Mouse (Mus musculus) cerebellum, postnatal 4 days (tissue): ENCODE data around the gene S100a4.
A peak's percentile ranks its signal among the peaks of the same experiment; 100 is the strongest.

Source experiments
- DNase-seq, 2 experiments: peaks; one replicate each; pipeline ENCODE4 v3.0.0; 2022; ENCODE audit warnings: low spot score in 2 of 2, mixed read lengths in 1 of 2

S100a4 gene

DNA sequence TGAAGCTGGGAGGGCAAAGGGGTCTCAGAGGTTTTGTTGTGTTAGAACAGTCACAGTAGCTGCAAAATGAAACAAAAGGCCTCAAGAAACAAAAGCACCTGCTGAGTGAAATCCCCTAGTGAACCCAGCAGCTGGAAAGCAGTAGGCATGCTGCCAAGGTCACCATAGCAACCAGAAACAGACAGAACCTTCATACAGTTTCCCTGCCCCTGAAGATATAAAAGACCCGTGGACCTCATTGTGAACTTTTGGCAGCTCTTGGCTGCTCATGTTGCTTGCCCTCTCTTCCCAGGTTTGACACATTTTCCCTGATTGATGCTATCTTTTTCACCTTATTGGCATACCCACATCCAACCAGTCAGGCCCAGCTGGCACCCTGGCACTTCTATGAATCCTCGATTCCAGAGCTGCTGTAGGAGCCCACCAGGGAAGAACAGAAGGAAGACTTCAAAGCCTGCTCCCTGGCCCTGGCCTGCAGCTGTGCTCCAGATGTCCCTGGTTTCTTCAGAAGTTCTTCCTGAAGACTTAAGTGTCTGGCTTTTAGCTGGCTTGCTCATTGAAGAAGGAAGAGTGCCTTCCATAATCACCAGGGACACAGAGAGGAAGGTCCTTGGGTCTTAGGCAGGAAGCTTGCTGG, 20.0 kb downstream of the S100a4 start:
- peak in 1 of 2 experiments; percentile 47 for DNase-seq

DNA sequence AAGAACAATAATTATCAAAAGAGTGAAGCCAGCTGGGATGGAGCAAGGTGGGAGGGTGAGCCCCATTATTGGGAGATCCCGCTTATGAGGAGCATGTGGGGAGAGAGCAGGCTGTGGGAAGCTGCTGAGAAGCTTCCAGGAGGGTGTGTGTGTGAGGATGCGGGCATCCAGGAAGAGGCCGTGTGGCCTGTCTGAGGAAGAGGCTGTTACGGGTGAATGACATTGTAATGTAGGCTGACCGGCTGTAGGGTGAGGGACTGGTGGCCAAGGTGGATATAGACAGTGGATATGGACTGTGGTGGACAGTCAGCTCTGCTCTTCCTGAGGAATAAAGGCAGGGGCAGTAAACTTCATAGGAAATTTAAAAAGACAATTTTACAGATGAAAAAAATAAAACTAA, 21.9 kb downstream of the S100a4 start:
- DNase-seq, result no peak

DNA sequence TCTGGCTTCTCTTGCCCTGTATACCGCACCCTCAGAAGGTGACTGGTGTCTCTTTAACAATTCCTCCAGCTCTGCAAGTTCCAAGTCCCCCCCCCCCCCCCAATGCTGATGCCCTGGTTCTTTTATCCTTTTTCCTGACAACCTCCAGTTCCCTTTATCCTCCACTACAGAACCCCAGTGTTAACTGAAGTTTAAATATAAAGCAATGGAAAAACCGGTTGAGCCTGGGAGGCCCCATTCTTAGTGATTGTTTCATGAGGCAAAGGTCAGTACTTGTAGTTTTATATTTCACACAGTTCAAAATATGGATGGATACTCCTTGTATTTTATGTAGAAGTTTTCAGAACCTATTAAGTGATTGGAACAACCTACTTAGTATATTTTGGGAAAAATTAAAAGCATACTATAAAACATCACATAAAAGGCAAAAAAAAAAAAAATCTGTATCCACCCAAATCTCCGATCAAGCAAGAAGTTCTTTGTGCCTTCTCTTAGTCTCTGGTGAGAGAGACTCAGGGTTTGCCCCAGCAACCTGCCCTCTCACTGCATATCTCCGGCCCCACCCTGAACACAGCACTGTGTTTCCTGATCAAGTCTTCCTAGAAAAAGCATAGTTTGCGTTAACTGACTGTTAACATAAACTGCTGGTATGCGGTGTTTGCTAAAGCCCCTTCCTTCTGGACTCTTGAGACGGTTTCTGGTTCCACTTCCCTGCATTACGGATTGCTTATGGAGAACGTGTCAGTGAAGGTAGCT, 22.9 kb downstream of the S100a4 start:
- no peak for DNase-seq

DNA sequence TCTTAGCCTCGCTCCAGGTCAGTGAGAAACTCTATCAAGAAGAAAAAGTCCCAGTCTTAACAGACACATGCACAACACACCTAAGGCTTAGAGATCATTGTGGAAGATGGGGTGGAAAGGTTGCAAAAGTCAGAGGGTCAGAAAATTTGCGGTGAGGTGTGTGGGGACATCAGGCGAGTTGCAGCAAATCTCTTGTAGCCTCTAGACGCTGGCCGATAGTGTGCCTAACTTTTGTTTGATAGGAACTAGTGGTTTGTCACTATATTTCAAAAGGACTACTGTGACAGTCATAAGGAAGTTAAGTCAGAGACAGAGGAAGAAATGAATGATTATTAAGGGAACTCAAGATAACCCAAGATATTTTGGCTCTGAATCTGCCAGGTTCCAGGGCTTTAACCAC, 23.8 kb downstream of the S100a4 start:
- no peak for DNase-seq

DNA sequence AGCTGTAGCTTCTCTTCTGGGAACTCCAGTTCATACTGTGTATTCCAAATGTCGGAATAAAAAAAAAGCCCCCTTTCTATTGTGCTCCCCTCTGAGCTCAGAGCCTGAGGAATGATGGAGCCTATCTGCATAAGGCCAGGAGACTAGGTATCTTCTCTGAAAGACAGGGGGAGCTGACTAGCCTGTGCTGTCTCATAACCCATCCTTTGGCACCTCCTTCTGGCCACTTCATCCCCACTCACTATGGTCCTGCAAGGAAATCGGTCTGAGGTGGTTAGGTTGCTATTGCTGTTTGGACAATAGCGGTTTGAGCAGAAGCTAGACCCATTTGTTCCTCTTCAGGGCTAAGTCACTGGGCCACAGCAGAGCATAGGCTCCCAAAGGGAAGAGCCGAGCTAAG, 24.2 kb downstream of the S100a4 start:
- DNase-seq, result no peak

DNA sequence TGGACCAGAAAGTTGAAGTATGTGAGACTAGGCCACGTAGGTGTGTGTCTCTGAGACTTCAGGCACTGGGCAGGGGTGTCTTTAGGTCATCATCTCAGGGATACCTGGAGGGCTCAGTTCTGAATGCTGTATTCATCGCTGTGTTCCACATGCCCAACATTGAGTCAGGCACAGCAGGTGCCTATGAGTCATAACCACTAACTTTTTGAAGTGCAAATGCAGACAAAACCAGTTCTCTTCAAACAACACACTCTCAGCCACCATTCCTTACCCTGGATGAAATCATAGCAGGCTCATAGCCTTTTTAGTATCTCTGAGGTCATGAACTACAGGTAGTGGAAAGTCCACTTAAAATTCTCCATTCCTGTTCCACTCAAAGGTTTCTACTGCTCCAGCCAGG, 25.7 kb downstream of the S100a4 start:
- no peak for DNase-seq

DNA sequence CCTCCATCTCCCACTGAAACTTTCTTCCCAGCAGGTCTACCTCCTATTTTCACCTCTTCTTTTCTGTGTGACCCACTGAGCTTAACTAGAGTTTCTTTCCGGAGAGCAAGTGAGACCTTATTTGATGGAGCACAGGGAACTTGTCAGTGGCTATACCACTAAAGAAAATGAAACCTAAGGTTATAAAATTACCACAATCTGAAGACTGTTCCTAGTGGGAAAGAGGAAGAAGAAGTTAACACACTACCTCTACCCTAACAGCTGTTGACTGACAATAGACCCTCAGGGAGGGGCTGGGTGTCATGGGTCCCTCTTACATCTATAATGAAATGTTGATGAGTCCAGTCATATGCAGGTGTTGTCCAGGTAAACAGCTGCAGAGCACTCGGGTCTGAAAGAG, 28.4 kb downstream of the S100a4 start:
- no peak for DNase-seq

DNA sequence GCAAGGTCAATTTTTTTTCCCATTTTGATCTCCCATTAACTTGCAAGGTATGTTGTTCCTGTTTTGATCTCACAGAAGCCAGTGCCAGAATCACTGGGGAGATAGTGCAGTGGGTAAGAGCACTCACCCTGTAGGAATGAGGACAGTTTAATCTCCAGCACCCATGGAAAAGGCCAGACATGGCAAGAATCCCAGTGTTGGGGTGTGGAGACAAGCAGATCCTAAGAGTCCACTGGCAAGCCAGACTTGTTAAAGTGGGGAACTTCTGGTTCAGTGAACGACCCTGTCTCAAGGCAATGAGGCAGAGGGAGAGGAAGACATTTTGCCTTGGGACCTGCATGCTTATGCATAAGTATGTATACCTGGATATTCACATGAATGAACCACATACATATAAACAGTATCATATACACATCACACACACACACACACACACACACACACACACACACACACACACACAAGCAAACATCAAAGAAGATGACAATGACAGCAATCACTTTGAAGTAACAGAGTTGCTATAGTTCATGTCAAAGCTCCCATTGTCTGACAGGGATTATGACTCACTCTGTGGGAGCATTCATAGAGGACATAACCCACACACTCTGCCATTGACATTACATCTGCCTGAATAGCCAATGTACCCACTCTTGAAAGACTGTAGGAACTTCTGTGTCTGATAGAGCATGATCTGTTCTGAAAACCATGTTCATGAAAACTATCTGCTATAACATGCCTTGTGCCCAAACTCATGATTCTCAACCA, 35.1 kb downstream of the S100a4 start:
- no peak for DNase-seq

DNA sequence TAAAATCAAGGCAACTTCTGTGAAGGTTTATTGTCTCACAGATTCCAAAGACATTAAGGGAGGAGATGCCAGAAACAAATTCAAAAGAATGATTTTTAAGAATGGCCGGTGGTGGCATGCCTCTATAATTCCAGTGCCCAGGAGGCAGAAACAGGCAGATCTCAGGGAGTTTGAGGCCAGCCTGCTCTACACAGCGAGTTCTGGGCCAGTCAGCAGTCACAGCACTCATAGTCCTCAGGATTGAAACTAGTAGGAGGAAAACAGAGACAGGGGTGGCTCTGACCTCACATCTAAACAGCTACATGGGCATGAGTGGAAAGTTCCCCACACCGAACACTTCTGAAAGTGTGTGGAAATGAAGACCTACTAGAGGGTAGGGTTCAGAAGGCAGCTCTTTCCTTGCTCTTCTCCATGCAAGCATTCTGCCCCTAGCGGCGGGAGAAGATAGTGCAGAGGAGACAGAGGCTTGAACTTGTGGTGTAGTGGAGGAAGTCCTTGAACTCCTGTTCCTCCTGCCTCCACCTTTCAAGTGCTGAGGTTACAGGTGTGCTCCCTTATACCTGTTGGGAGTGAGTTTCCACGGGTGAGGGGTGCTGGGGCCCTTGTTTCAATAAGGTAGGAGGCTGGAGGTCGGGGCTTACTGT, 36.1 kb downstream of the S100a4 start:
- DNase-seq, result no peak

DNA sequence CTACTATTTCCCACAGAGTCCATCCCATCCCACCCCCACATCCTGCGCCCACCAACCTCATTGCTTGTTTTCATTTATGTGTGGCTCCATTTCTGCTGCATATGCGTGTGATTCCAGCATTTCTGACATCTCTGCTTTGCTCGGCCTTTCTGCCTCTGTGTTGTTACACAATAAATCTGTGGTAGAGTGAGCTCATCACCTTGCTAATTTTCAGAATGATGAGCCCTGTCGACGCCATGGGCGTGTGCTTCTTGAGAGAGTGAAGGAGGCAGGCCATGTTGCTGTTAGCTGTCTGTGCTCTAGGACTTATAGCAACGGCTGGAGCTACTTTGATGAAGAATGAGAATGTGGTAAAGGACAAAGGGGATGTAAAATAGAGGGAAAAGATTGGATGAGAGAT, 37.4 kb downstream of the S100a4 start:
- DNase-seq, result no peak

DNA sequence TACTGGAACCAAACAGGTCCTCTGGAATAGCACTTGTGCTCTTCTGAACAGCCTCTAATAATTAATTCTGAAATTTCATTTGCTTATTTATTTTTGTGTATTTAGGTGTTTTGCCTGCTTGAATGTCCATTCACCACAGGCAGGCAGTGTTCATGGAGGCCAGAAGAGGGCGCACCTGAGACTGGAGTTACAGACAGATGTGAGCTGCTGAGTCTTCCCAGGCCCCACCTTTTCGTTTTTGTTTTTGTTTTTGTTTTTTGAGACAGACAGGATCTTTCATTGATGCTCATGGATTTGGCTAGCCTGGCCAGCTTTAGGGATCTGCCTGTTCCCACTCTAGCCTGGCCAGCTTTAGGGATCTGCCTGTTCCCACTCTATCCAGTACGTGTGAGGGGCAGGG, 40.6 kb downstream of the S100a4 start:
- peak in 1 of 2 experiments; percentile 34 for DNase-seq

DNA sequence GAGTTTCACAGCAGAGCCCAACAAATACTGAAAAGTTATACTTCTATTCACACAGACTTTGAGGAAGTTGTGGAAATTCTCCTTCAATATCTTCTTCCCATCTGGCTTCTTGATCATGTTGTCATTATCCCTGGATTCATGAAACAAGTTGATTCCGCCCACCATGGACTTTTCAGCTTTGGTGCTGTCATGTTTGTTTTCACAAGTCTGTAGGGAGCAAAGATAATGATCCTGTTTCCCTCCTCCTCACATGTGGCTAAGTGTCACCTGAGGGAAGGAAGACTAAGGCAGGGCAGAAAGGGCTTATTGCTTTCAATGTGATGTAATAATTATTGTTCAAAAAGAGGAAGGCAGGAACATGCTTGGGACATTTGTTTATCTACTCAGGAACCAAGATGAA, 43.7 kb downstream of the S100a4 start:
- no peak for DNase-seq

DNA sequence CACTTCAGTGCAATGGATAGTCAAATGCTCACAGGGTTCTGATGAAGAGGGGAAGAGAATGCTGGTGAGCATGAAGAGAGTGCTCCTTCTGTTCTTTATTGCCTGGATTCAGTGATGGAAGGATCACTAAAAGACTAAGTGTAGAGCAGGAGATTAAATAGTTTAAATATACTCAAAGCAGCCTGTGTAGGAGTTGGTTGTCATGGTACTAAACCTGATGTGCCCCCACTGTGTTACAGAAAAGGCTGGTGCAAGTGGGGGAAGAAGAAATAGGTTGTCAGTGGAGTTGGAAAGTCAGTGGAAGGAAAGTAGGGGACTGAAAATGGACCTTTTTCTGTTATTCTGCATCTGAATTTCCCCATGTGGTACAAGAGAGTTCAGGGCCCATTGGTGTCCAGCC, 45.4 kb downstream of the S100a4 start:
- no peak for DNase-seq

DNA sequence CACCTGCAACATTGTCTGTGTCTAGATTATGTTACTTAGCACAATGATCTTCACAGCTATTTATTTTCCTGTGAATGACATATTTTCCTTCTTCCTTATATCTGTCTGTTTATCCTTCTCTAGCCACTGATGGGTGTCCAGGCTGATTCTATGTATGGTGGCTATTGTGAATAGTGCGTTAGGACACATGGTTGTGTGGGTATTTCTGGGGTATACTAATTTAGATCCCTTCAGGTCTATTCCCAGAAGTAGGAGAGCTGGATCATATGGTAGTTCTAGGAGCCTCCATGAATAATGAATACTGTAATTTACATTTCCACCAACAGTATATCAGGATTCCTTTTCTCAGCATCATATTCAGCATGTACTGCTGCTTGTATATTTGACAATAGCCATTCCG, 46.3 kb downstream of the S100a4 start:
- no peak for DNase-seq

DNA sequence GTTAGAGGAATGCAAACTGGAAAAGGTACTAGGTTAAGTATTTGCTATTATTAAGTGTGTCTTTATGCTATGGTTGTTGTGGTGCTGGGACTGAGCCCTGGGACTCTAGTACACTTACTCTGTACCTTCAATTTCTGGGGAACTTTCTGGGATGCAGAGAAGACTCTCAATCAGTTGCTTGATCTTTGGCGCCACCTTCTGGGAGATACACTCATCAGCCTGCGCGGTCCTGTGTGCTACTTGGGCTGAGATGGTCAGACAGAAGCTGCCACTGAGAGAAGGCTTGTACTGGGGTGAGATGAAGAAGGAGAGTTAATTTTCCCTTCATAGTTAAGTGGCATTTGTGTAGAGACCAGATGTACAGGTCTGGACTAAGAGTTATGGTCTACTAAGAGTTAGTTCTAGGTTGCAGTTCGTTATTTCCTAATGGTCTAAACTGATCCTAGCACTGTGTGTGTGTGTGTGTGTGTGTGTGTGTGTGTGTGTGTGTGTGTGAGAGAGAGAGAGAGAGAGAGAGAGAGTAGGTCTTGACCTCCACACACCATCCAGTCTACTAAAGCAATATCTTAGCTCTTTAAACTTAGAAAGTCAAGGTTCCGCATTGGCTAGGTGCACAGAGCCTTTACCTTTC, 49.4 kb downstream of the S100a4 start:
- DNase-seq, result peak; percentile 60 to 77

DNA sequence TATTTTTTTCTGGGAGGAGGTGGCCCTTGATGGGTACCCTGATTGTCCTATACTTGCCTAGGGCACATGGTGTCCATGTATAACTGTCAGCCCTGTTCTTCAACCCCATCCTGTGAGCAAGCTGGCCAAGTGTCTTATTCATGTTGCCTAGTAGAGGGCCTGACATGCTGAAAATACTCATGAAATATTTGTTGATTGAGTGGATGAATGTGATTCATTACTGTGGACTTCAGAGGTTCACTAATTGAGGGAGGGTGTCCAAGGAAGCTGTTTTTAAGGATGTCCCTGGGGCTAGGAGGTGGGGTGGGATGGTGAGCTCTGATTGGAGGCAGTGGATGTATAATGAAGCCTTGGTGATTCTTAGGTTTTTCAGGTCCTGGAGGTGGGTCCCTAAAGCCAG, 50.1 kb downstream of the S100a4 start, which contains the start of gene S100a7a:
Gene S100a7a, plus strand, starts transcription at position 301 of the 400 bp plus-strand sequence.
- DNase-seq, result no peak
